Mouse (Mus musculus) urinary bladder, postnatal 4 days (tissue): ENCODE data around the gene Map2k2.
"Not testable (repeated sequence)": the region's sequence is repeated elsewhere in the genome, so short reads cannot be mapped to it uniquely, and the experiment has no call there.

Experiments
- DNase-seq, 2 experiments: peaks; one replicate each; pipeline ENCODE4 v3.0.0; 2021 to 2022; ENCODE audit warnings: low spot score in 2 of 2

Gene Map2k2

GRCm38 (mm10) chr10:81175936-81176465 is 70.3 kb downstream of the Map2k2 start:
- DNase-seq: no peak

DNA sequence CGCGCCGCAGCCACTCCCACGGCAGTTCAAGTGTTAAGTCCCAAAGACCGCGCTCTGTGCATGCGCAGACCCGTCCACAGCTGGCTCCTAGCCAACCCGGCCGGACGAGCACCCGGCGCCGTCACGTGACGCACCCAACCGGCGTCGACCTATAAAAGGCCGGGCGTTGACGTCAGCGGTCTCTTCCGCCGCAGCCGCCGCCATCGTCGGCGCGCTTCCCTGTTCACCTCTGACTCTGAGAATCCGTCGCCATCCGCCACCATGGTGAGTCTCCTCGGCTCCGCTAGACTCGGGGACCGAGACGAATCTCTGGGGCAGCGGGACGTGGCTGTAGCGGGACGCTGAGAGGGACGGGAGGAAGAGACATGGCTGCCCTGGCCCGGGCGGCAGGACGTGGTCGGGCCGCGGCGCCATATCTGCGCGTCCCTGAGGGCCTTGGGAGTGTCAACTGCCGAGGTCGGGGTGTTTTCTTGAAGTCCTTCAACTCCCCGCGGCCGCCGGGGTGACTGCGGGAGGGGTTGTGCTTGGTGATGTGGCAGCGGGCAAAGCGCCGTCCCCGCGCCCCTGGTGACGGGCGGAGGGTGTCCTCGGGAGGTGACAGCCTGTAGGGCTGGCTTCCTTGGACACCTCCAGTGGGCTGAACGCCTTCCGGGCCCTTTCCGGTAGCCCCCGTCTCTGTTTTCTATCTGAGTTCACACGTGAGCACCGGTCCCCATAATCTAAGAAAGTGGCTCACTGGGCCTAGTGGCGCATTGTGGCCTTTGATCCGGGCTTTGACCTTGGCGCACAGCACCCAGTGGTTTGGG is 71.0 kb downstream of the Map2k2 start, which contains the start of gene Eef2:
Gene Eef2, plus strand, starts transcription at position 166 of the 806 bp plus-strand sequence.
- DNase-seq: peak; percentile 99 to 100

- no peak for DNase-seq
Observed at GRCm38 (mm10) chr10:81177491-81177925, 71.8 kb downstream of the Map2k2 start.

DNA sequence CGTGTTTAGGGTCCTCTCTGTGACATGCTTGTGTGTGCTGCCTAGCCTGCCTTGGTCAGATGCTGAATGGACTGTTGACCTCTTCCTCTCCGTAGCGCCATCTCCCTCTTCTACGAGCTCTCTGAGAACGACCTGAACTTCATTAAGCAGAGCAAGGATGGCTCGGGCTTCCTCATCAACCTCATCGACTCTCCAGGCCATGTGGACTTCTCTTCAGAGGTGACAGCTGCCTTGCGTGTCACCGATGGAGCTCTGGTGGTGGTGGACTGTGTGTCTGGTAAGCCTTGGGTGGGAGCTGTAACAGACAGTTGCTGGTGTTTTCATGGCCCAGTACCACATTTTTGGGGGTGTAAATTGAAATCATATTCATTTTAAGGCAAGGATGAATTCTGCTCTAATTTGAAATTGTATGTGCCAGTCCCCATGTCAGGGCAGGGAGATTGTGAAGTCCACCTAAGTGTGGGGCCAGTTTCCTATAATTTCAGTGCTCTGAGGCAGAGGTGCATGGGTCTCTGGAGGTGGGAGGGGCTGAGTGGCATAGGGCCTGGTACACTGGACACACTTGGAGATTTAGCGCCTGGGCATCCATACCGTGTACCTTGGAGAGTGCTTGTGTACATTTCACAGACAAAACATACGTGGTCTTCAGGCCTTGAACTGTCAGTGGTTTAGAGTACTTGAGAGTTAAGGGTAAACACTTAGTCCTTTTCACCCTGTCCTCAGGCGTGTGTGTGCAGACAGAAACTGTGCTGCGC is 72.4 kb downstream of the Map2k2 start:
- peak; percentile 62 to 89 for DNase-seq

GRCm38 (mm10) chr10:81178927-81179326 is 73.2 kb downstream of the Map2k2 start:
- DNase-seq: no peak

DNA sequence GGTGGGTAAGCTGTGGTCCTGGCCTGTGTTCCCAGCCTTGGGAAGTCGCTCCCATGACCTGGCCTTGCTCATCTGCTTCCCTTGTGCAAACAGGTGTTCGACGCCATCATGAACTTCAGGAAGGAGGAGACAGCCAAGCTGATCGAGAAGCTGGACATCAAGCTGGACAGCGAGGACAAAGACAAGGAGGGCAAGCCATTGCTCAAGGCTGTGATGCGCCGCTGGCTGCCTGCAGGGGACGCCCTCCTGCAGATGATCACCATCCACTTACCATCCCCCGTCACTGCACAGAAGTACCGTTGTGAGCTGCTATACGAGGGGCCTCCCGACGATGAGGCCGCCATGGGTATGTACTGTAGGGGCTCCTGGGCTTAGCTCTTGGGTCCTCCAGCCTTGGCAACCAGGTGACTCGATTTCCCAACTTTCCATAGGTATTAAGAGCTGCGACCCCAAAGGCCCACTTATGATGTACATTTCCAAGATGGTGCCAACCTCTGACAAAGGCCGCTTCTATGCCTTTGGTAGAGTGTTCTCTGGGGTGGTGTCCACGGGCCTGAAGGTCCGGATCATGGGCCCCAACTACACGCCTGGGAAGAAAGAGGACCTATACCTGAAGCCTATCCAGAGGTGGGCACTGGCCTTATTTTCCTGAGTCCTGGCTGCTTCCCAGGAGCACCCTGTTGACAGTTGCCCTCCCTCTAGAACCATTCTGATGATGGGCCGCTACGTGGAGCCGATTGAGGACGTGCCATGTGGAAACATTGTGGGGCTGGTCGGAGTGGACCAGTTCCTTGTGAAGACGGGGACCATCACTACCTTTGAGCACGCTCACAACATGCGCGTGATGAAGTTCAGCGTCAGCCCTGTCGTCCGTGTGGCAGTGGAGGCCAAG is 74.0 kb downstream of the Map2k2 start:
- DNase-seq: no peak

DNA sequence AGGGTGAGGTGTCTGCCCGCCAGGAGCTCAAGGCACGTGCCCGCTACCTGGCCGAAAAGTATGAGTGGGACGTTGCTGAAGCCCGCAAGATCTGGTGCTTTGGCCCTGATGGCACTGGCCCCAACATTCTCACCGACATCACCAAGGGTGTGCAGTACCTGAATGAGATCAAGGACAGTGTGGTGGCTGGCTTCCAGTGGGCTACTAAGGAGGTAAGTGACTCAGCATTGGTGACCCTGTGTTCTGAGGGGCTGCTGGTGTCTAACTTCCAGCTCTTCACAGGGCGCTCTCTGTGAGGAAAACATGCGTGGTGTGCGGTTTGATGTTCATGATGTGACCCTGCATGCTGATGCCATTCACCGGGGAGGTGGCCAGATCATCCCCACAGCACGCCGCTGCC is 75.2 kb downstream of the Map2k2 start:
- no peak for DNase-seq

DNA sequence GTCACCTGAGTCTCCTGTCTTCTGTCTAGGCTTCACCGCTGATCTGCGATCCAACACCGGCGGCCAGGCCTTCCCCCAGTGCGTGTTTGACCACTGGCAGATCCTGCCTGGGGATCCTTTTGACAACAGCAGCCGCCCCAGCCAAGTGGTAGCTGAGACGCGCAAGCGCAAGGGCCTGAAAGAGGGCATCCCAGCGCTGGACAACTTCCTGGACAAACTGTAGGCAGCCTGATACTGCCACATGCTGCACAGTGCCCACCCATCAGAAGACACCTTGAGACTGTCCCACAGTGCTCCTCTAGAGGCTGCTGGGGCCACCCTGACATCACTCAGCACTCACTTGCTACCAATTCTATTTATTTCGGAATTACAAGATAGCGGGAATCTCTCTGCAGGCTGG is 76.1 kb downstream of the Map2k2 start:
- DNase-seq: not testable (repeated sequence)

DNA sequence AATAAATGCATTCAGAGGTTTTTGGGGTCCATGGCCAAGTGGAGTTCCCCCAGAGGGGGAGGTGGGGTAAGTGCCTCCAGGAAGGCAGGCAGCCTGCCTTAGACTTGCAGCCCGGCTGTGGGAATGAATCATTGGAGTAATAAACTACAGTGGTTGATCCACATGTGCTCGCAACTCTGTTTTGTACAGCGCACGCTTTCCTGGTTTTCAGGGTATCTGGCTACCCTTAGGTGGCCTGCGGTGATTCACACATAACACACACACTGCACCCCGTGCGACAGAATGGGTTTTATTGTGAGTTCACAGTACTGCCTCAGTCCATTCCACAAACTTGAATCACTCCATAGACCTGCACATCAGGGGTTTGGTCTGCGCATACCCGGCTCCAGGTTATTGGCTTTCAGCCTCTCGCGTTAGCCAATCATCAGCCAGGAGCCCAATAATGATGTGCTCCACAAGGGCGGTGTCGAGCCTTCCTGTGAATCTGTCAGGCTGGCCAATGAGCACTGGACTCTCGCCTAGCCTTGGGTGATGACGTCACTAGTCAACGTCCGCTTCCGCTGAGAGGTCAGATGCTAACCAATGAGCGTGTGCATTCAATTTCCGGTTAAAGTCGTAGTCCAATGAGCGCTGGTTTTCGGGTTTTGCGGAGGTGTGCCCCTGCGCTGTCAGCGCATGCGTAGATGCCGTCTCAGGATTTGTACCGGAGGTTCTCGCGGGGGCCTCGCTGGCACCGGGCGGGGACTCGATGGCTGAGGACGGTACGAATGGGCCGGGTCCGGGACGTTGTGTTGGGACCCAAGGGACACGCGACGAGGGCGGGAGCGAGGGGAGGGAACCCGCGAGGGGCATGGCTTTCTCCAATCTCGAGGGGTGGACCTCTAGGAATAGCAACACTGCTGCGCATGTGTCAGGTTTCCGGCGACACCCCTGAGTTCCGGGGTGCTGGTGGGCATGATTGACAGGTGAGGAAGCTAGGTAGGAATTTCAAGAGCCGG is 76.9 kb downstream of the Map2k2 start, which contains the start of gene Dapk3:
Gene Dapk3, plus strand, starts transcription at position 670 of the 998 bp plus-strand sequence.
- peak; percentile 95 for DNase-seq
